Mouse (Mus musculus): ENCODE data around the gene Eepd1. TPM values are rescaled to one million over a fixed set of nuclear protein-coding genes. Genes with fewer than 3 reads are reported as not detected.
"Not testable (repeated sequence)": the region's sequence is repeated elsewhere in the genome, so short reads cannot be mapped to it uniquely, and the experiment has no call there.

Eepd1 gene
- 13.7 and 18.0 TPM in 2 replicates for polyA plus RNA-seq (2014; fragmentation: Nextera tagmentation; extraction: Ambion mirVana)

DNA sequence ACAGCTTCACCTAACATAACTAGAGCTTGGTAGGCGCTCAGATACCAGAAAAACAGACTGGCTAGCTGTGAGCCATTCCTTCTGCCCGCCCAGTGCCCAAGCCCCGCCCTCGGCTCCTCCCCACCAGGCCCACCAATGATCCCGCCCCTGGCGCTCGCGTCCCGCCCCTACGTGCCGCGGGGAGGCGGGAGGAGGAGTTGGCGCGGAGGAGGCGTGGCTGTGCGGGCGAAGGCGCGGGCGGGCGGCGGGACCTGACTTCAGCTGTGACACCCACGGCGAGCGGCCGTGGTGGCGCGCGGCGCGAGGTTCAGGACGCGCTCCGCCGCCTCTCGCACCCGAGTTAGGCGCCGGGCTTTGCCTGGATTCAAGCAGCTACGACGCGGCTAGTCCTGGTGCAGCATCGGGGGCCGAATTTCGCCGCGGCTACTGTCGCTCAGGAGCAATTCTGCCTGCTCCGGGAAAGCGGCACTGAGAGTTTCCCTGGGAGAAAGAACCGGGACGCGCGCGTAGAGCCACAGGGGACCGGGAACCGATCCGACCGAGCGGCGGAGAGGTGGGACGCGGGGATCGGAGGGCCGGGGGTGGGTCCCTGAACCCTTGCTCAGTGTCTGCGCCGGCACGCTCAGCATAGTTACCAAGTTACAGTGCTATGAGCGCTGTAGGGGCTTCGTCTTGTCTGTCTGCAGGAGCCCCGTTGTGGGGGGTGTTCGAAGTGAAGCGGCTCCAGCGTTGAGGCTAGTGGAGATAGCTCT, at the start of gene Eepd1:
Gene Eepd1, plus strand, starts transcription at position 204 of the 752 bp plus-strand sequence.
- DNase-seq (ENCODE audit: low spot score) (peak; percentile 96), ATAC-seq (ENCODE audit: low read depth) (peak; percentile 97)
- Histone ChIP-seq H3K9ac (ENCODE audit: low read depth, low read length) (peak within 1 kb of the TSS; percentile 72), H3K36me3 (ENCODE audit: control insufficient read depth, insufficient read depth, low read length) (no peaks in the 10 kb centered on the region), H3K27me3 (replicated peaks; ENCODE audit: control insufficient read depth, insufficient read depth, low read length) (no peaks in the 10 kb centered on the region), H3K9me3 (ENCODE audit: control insufficient read depth, low read length) (no peaks in the 10 kb centered on the region), H3K4me1 (ENCODE audit: control insufficient read depth, insufficient read depth, low read length) (peaks cover 37% of the 10 kb centered on the region), H3K4me3 (ENCODE audit: low read depth, low read length) (peak within 1 kb of the TSS; percentile 78), H3K4me2 (ENCODE audit: low read depth, low read length) (peak within 1 kb of the TSS; percentile 86), H3K27ac (replicated peaks; ENCODE audit: low read depth, low read length) (peak within 1 kb of the TSS; percentile 80)
- WGBS, result under 1% methylated on average over 39 of the region's 75 CpGs

DNA sequence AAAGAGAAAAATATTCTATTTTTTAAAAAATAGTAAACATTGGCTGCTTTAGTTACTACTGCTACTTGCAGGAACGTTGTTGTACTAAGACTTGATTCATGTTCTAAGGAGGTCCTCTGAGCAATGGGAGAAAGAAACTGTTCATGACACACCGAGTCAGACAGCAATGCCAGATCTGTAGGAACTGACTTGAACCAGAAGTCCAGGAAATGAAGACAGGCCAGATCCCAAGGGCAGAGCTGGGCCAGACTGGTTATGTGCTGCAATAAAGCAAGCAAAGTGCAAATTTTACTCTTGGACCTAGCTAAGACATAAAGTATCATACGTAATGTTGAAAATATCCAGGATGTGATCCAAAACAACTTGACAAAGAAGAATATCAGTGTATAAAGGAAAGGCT, 42.5 kb upstream of the Eepd1 start:
- Histone ChIP-seq H3K9ac (ENCODE audit: low read depth, low read length) (no peak overlapping the region), H3K4me3 (ENCODE audit: low read depth, low read length) (no peak overlapping the region), H3K4me1 (ENCODE audit: control insufficient read depth, insufficient read depth, low read length) (no peaks in the 10 kb centered on the region), H3K9me3 (ENCODE audit: control insufficient read depth, low read length) (no peaks in the 10 kb centered on the region), H3K4me2 (ENCODE audit: low read depth, low read length) (no peak overlapping the region), H3K36me3 (ENCODE audit: control insufficient read depth, insufficient read depth, low read length) (no peaks in the 10 kb centered on the region), H3K27ac (replicated peaks; ENCODE audit: low read depth, low read length) (no peak overlapping the region), H3K27me3 (replicated peaks; ENCODE audit: control insufficient read depth, insufficient read depth, low read length) (no peaks in the 10 kb centered on the region)
- 81% methylated on average over 3 of the region's 3 CpGs for WGBS
- DNase-seq (ENCODE audit: low spot score) (no peak), ATAC-seq (ENCODE audit: low read depth) (no peak)

DNA sequence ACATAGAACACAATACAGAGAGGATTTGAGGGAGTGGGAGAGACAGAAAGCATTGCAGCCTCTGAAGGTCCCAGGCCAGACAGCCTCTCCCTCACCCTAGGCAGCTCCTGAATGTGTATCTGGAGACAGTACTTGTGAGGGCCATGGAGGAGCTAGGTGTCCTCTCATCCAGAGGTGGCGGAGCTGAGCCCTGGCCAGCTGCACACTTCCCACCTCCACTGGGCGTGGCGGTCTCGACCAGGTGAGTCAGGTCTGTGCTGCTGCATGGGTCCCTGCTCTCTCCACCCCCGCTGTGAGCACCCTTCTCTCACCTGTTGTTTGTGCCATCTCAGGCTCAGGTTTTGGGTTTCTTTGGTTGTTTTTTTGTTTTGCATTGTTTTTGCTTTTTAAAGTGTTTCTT, 41.3 kb upstream of the Eepd1 start:
- not testable (repeated sequence) for H3K27ac ChIP-seq (replicated peaks; ENCODE audit: low read depth, low read length); H3K4me1 ChIP-seq (ENCODE audit: control insufficient read depth, insufficient read depth, low read length); H3K4me2 ChIP-seq (ENCODE audit: low read depth, low read length); H3K4me3 ChIP-seq (ENCODE audit: low read depth, low read length); ATAC-seq (ENCODE audit: low read depth); H3K36me3 ChIP-seq (ENCODE audit: control insufficient read depth, insufficient read depth, low read length); H3K9me3 ChIP-seq (ENCODE audit: control insufficient read depth, low read length); DNase-seq (ENCODE audit: low spot score); H3K9ac ChIP-seq (ENCODE audit: low read depth, low read length); H3K27me3 ChIP-seq (replicated peaks; ENCODE audit: control insufficient read depth, insufficient read depth, low read length)
- 90% methylated on average over 2 of the region's 5 CpGs for WGBS

DNA sequence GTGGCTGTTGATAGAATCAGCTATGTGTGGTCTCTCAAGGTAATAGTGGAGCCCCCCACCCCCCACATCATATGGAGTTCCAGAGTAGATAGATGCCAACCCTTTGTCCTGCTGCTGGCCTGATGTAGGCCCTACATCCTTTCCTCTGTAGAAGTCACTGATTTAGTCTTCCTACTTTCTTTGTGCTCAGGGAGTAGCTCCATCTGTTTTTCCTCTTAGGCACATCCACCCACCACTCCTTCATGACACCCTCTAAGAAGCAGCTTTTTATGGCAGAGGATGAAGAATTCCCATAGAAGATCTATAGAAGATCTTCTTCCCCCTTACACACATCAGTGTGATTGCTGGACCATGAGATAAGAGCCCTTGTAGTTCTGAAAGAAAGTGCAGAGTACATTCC, 39.3 kb upstream of the Eepd1 start:
- Histone ChIP-seq H3K9ac (ENCODE audit: low read depth, low read length) (no peak overlapping the region), H3K27ac (replicated peaks; ENCODE audit: low read depth, low read length) (no peak overlapping the region), H3K4me3 (ENCODE audit: low read depth, low read length) (no peak overlapping the region), H3K9me3 (ENCODE audit: control insufficient read depth, low read length) (no peaks in the 10 kb centered on the region), H3K27me3 (replicated peaks; ENCODE audit: control insufficient read depth, insufficient read depth, low read length) (no peaks in the 10 kb centered on the region), H3K4me1 (ENCODE audit: control insufficient read depth, insufficient read depth, low read length) (no peaks in the 10 kb centered on the region), H3K4me2 (ENCODE audit: low read depth, low read length) (no peak overlapping the region), H3K36me3 (ENCODE audit: control insufficient read depth, insufficient read depth, low read length) (no peaks in the 10 kb centered on the region)
- DNase-seq (ENCODE audit: low spot score), result no peak
- no peak for ATAC-seq (ENCODE audit: low read depth)

DNA sequence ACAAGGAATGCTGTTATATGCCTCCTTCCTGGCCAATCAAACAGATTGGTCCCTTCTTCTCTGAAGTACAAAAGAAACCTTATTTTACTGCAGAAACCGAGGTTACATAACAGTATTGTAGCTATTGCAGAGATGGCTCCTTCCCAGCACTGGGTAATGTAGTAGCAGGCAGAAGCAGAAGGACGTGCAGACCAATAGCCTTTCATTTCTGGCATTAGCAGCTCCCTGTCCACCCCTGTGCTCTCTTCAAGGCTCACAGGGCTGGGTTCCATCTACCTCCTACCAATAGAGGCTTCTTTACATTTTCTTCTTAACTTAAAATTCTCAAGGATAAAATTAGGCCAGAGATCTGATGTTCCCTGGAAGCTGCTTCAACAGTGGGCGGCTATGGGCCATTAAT, 38.3 kb upstream of the Eepd1 start:
- H3K4me1 ChIP-seq (ENCODE audit: control insufficient read depth, insufficient read depth, low read length), result no peaks in the 10 kb centered on the region
- ATAC-seq (ENCODE audit: low read depth), result no peak
- WGBS, result 69% methylated on average over 3 of the region's 3 CpGs

DNA sequence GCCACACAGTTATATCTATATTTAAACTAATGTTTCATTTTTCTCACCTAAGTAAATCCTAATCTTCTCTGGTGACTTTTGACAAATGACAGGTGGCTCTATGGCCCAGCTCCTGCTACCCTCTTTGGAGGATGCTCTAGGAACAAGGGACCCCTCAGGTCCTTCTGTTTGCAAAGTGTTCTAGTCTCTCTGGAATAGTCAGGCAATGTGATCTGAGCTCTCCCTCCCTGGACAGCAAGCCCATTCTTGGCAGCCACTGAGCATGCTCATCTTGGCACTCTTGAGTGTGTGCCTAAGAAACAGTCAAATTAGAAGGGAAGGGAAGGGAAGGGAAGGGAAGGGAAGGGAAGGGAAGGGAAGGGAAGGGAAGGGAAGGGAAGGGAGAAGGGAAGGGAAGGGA, 37.8 kb upstream of the Eepd1 start:
- DNase-seq (ENCODE audit: low spot score) (no peak), ATAC-seq (ENCODE audit: low read depth) (no peak)
- no peaks in the 10 kb centered on the region for H3K9me3 ChIP-seq (ENCODE audit: control insufficient read depth, low read length)
- no peak overlapping the region for H3K27ac ChIP-seq (replicated peaks; ENCODE audit: low read depth, low read length)
- no peak overlapping the region for H3K4me2 ChIP-seq (ENCODE audit: low read depth, low read length)
- no peaks in the 10 kb centered on the region for H3K4me1 ChIP-seq (ENCODE audit: control insufficient read depth, insufficient read depth, low read length)
- no peaks in the 10 kb centered on the region for H3K36me3 ChIP-seq (ENCODE audit: control insufficient read depth, insufficient read depth, low read length)
- no peak overlapping the region for H3K4me3 ChIP-seq (ENCODE audit: low read depth, low read length)
- H3K9ac ChIP-seq (ENCODE audit: low read depth, low read length), result no peak overlapping the region
- no peaks in the 10 kb centered on the region for H3K27me3 ChIP-seq (replicated peaks; ENCODE audit: control insufficient read depth, insufficient read depth, low read length)

More for the DNA sequence above, 38.3 kb upstream of the Eepd1 start:
- Histone ChIP-seq H3K9me3 (ENCODE audit: control insufficient read depth, low read length) (no peaks in the 10 kb centered on the region), H3K27ac (replicated peaks; ENCODE audit: low read depth, low read length) (no peak overlapping the region), H3K36me3 (ENCODE audit: control insufficient read depth, insufficient read depth, low read length) (no peaks in the 10 kb centered on the region), H3K4me2 (ENCODE audit: low read depth, low read length) (no peak overlapping the region), H3K9ac (ENCODE audit: low read depth, low read length) (no peak overlapping the region), H3K4me3 (ENCODE audit: low read depth, low read length) (no peak overlapping the region), H3K27me3 (replicated peaks; ENCODE audit: control insufficient read depth, insufficient read depth, low read length) (no peaks in the 10 kb centered on the region)
- no peak for DNase-seq (ENCODE audit: low spot score)

DNA sequence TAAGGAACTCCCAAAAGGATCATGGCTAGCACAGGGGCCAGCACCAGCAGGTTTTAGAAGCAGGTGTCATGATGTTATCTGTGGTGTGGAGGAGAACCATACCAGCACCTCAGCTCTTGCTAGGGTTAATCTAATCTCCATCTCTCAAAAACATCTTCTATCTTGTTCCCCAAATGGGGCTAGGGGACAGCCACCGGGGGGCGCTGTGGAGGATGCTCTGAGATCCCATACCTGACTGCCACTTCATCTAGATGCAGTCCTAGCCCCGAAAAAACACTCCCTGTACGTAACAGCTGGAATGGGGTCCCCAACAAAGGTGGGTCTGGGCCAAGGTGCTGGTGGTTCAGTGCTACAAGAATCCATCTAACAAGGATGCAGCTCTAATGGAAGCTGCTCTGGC, 31.0 kb upstream of the Eepd1 start:
- Histone ChIP-seq H3K9ac (ENCODE audit: low read depth, low read length) (no peak overlapping the region), H3K4me2 (ENCODE audit: low read depth, low read length) (no peak overlapping the region), H3K4me1 (ENCODE audit: control insufficient read depth, insufficient read depth, low read length) (no peaks in the 10 kb centered on the region), H3K27ac (replicated peaks; ENCODE audit: low read depth, low read length) (no peak overlapping the region), H3K9me3 (ENCODE audit: control insufficient read depth, low read length) (no peaks in the 10 kb centered on the region), H3K4me3 (ENCODE audit: low read depth, low read length) (no peak overlapping the region), H3K27me3 (replicated peaks; ENCODE audit: control insufficient read depth, insufficient read depth, low read length) (no peaks in the 10 kb centered on the region), H3K36me3 (ENCODE audit: control insufficient read depth, insufficient read depth, low read length) (no peaks in the 10 kb centered on the region)
- no peak for DNase-seq (ENCODE audit: low spot score)
- 63% methylated on average over 4 of the region's 4 CpGs for WGBS
- no peak for ATAC-seq (ENCODE audit: low read depth)

DNA sequence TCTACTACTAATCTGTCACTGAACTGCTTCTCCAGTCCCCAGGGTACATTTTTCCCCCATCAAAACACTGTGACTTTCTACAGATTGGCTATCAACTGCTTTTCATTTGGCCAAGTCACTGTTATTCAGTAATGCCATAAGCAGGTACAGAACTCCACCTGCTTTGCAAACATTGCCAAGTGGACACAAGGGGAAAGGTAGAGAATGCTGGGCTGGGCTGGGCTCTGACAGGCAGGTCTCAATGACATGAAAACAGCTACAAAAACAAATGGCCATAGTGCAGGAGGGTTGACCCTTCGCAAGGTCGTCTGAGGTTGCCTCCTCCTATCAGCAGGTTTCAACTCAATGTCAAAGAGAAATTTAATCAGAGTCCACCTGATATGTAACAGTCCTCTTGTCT, 26.3 kb upstream of the Eepd1 start:
- Histone ChIP-seq H3K4me1 (ENCODE audit: control insufficient read depth, insufficient read depth, low read length) (no peaks in the 10 kb centered on the region), H3K9ac (ENCODE audit: low read depth, low read length) (no peak overlapping the region), H3K4me3 (ENCODE audit: low read depth, low read length) (no peak overlapping the region), H3K9me3 (ENCODE audit: control insufficient read depth, low read length) (no peaks in the 10 kb centered on the region), H3K27me3 (replicated peaks; ENCODE audit: control insufficient read depth, insufficient read depth, low read length) (no peaks in the 10 kb centered on the region), H3K27ac (replicated peaks; ENCODE audit: low read depth, low read length) (no peak overlapping the region), H3K4me2 (ENCODE audit: low read depth, low read length) (no peak overlapping the region), H3K36me3 (ENCODE audit: control insufficient read depth, insufficient read depth, low read length) (no peaks in the 10 kb centered on the region)
- ATAC-seq (ENCODE audit: low read depth), result no peak
- no peak for DNase-seq (ENCODE audit: low spot score)
- WGBS, result 79% methylated on average over 2 of the region's 2 CpGs

DNA sequence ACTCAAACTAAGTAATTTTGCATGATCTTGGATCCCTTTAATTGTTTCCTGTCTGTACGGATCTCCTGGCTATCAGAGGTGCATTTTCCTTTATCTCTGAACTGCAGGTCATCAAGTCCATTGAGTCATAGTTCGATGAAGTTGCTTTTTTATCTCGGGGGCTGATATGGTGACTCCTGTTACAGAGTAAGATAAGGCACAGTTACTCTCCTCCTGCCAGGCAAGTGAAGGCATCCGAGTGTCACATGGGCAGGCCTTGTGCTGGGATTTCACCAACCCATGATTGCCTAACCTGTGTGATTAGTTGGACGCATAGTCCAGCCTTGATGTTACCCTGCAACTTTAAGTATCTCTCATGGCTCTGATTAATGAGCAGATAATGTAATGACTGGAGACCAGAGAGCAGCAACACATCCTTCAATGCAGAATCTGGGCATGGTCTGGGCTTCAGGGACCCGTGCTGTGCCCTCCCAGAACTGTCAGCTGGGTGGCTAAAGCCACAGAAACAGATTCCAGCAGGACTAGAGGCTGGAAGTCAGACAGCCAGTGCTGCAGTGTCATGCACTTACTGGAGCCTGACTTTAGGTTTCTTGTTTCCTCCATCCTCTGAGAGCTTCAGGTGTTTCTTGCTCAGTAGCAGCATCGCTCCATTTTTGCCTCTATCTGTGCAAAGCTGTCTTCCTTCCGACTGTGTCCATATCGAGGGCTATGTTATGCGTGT, 20.4 kb upstream of the Eepd1 start:
- Histone ChIP-seq H3K27me3 (replicated peaks; ENCODE audit: control insufficient read depth, insufficient read depth, low read length) (no peaks in the 10 kb centered on the region), H3K4me1 (ENCODE audit: control insufficient read depth, insufficient read depth, low read length) (no peaks in the 10 kb centered on the region), H3K4me3 (ENCODE audit: low read depth, low read length) (no peak overlapping the region), H3K27ac (replicated peaks; ENCODE audit: low read depth, low read length) (no peak overlapping the region), H3K9ac (ENCODE audit: low read depth, low read length) (no peak overlapping the region), H3K4me2 (ENCODE audit: low read depth, low read length) (no peak overlapping the region), H3K9me3 (ENCODE audit: control insufficient read depth, low read length) (no peaks in the 10 kb centered on the region), H3K36me3 (ENCODE audit: control insufficient read depth, insufficient read depth, low read length) (no peaks in the 10 kb centered on the region)
- 81% methylated on average over 10 of the region's 10 CpGs for WGBS
- ATAC-seq (ENCODE audit: low read depth) (no peak), DNase-seq (ENCODE audit: low spot score) (no peak)
